Mouse (Mus musculus): ENCODE measurements at regions not wholly inside any gene's neighbourhood (a gene's known extent, or its start where the extent isn't known, plus 50 kb on each side); places are given as distances from the start of the nearest gene placed in this dataset.

DNA sequence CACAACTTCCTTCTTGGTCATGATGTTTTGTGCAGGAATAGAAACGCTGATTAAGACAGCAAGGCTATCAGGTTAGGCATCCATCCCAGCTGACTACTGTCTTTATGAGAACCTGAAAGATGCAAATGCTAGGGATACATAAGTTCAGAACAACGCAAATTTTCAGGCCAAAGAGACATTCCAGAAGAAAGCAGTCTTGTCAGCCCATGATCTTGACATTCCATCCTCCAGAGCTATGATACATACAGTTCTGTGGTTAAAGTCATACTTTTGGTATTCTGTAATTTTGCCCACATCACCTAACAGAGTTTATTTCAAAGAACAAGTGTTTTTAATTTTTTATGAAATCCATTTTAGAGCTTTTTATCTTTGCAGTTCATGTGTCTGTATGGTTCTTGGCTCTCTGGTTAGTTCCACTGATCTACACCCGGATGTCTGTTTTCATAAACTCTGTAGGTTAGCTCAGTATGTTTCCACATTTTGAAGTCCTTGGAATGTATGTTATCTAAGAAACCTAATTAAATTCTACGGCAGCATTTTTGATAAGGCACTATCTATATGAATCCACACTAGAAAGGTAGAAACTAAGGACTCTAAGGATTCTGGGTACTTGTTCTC is 88.5 kb upstream of the Kcna4 start:
- Histone ChIP-seq H3K4me1 (ENCODE audit: insufficient read depth, low read depth, low read length) (no peaks in the 10 kb centered on the region), H3K4me3 (ENCODE audit: low read depth, low read length) (no peak overlapping the region), H3K36me3 (replicated peaks) (no peaks in the 10 kb centered on the region), H3K27me3 (ENCODE audit: insufficient read depth, low read length) (no peaks in the 10 kb centered on the region; the same call in 1 of the 2 replicates), H3K9me3 (replicated peaks) (no peaks in the 10 kb centered on the region)
- TF ChIP-seq CTCF (IDR thresholded peaks at IDR 0.05; ENCODE audit: low read depth, low read length) (no peak), TAL1 (conservative IDR thresholded peaks at IDR 0.05; ENCODE audit: low read depth, low read length) (no peak), POLR2AphosphoS5 (IDR thresholded peaks at IDR 0.05; ENCODE audit: insufficient replicate concordance, low read depth, low read length) (no peak), GATA2 (IDR thresholded peaks at IDR 0.05; ENCODE audit: borderline replicate concordance, low read depth, low read length) (no peak), GATA1 (IDR thresholded peaks at IDR 0.05; ENCODE audit: borderline replicate concordance, low read length) (no peak)
- ATAC-seq (ENCODE audit: extremely low read depth, insufficient number of reproducible peaks, low FRiP score, poor library complexity, severe bottlenecking) (no peak), DNase-seq (ENCODE audit: low spot score) (no peak)

DNA sequence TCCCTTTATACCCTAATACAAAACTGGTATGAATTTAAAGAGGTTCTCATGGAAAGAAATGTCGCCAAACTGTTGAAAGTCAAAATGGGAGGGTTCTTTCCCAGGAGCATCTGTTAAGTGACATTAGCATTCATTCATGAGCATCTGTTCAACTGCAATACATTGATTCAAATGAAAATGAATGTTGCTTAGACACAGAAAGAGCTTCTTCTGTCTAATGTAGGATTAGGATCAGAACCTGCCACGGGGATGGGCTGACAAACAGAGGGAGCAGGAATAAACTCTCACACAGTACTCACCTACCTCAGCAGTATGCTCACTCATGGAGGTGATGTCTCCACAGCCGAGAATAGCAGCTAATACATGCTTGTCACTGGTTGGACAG is 88.0 kb upstream of the Kcna4 start:
- no peak overlapping the region for H3K4me3 ChIP-seq (ENCODE audit: low read depth, low read length)
- TF ChIP-seq GATA1 (IDR thresholded peaks at IDR 0.05; ENCODE audit: borderline replicate concordance, low read length) (no peak), CTCF (IDR thresholded peaks at IDR 0.05; ENCODE audit: low read depth, low read length) (no peak), TAL1 (conservative IDR thresholded peaks at IDR 0.05; ENCODE audit: low read depth, low read length) (no peak), GATA2 (IDR thresholded peaks at IDR 0.05; ENCODE audit: borderline replicate concordance, low read depth, low read length) (no peak), POLR2AphosphoS5 (IDR thresholded peaks at IDR 0.05; ENCODE audit: insufficient replicate concordance, low read depth, low read length) (no peak)
- ATAC-seq (ENCODE audit: extremely low read depth, insufficient number of reproducible peaks, low FRiP score, poor library complexity, severe bottlenecking) = no peak
- no peak for DNase-seq (ENCODE audit: low spot score)
- H3K4me1 ChIP-seq (ENCODE audit: insufficient read depth, low read depth, low read length) = no peaks in the 10 kb centered on the region
- no peaks in the 10 kb centered on the region for H3K36me3 ChIP-seq (replicated peaks)
- H3K27me3 ChIP-seq (ENCODE audit: insufficient read depth, low read length) = no peaks in the 10 kb centered on the region; the same call in 1 of the 2 replicates
- H3K9me3 ChIP-seq (replicated peaks) = no peaks in the 10 kb centered on the region

DNA sequence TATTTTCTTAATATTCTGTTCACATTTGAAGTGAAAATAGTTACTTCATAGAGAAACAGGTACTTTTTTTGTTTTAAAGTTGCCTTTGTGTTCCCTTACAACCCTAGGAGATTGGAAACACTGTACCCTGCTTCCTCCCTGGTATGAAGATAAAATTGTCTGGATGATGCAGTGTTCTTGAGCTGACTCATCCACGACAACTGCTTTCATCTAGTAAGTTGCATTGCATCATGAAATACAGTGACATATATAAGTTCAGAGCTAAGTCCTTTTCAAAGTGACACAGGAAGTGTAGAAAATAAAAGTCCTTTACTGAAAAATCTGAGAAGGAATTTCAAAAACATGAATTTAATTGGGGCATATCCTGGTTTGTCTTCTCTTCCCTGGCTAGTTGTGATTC is 68.9 kb upstream of the Kcna4 start:
- Histone ChIP-seq H3K27me3 (ENCODE audit: insufficient read depth, low read length) (no peaks in the 10 kb centered on the region), H3K36me3 (replicated peaks) (no peaks in the 10 kb centered on the region), H3K4me3 (ENCODE audit: low read depth, low read length) (no peak overlapping the region), H3K9me3 (replicated peaks) (no peaks in the 10 kb centered on the region), H3K4me1 (ENCODE audit: insufficient read depth, low read depth, low read length) (no peaks in the 10 kb centered on the region)
- TF ChIP-seq CTCF (IDR thresholded peaks at IDR 0.05; ENCODE audit: low read depth, low read length) (no peak), GATA2 (IDR thresholded peaks at IDR 0.05; ENCODE audit: borderline replicate concordance, low read depth, low read length) (no peak), POLR2AphosphoS5 (IDR thresholded peaks at IDR 0.05; ENCODE audit: insufficient replicate concordance, low read depth, low read length) (no peak), GATA1 (IDR thresholded peaks at IDR 0.05; ENCODE audit: borderline replicate concordance, low read length) (no peak)
- DNase-seq (ENCODE audit: low spot score) = no peak
- ATAC-seq (ENCODE audit: extremely low read depth, insufficient number of reproducible peaks, low FRiP score, poor library complexity, severe bottlenecking) = no peak

DNA sequence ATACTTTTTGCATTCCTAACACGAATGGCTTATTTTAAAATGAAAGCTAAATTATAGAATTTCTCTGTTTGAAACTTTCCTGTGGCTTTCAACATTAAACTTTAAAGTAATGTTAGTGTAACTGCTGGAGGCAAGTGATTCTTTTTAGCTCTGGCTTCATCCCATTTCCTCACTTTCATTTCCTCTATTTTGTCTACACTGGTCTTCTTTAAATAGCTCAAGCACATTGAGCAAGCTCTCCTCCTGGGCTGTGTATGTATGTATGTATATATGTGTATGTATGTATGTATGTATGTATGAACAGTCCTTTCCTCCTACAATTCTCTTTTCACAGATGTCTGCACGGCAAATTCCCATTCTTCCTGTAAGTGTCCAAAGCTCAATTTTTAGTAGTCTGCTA is 65.8 kb upstream of the Kcna4 start:
- no peak for ATAC-seq (ENCODE audit: extremely low read depth, insufficient number of reproducible peaks, low FRiP score, poor library complexity, severe bottlenecking)

DNA sequence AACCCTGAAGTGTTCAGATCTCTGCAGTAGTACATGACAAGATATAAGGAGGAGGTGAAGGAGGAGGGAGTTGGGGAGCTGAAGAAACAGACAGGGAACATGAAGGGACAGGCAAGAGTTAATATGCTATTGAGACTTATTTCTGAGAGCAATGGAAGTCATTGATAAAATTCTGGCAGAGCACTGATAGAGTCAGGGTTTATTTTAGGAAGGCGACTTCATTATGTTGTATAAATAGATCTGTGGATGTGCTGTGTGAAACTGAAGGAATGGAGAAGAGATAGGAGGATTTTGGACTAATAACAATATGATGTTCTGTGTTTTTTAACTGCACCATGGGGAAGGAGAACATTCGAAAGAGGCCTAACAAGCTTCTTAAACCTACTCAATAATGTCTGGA is 63.0 kb upstream of the Kcna4 start:
- H3K36me3 ChIP-seq (replicated peaks) = no peaks in the 10 kb centered on the region
- peaks cover 8% of the 10 kb centered on the region; the same call in 1 of the 2 replicates for H3K4me1 ChIP-seq (ENCODE audit: insufficient read depth, low read depth, low read length)
- DNase-seq (ENCODE audit: low spot score) (no peak), ATAC-seq (ENCODE audit: extremely low read depth, insufficient number of reproducible peaks, low FRiP score, poor library complexity, severe bottlenecking) (no peak)
- no peak for TF ChIP-seq TAL1 (conservative IDR thresholded peaks at IDR 0.05; ENCODE audit: low read depth, low read length)
- no peak for TF ChIP-seq CTCF (IDR thresholded peaks at IDR 0.05; ENCODE audit: low read depth, low read length)
- TF ChIP-seq POLR2AphosphoS5 (IDR thresholded peaks at IDR 0.05; ENCODE audit: insufficient replicate concordance, low read depth, low read length) = no peak
- TF ChIP-seq GATA1 (IDR thresholded peaks at IDR 0.05; ENCODE audit: borderline replicate concordance, low read length) = no peak
- no peak for TF ChIP-seq GATA2 (IDR thresholded peaks at IDR 0.05; ENCODE audit: borderline replicate concordance, low read depth, low read length)
- H3K4me3 ChIP-seq (ENCODE audit: low read depth, low read length) = no peak overlapping the region
- H3K27me3 ChIP-seq (ENCODE audit: insufficient read depth, low read length) = no peaks in the 10 kb centered on the region
- H3K9me3 ChIP-seq (replicated peaks) = no peaks in the 10 kb centered on the region

More for the DNA sequence above, 65.8 kb upstream of the Kcna4 start:
- DNase-seq (ENCODE audit: low spot score) = no peak
- H3K36me3 ChIP-seq (replicated peaks) = no peaks in the 10 kb centered on the region
- H3K27me3 ChIP-seq (ENCODE audit: insufficient read depth, low read length) = no peaks in the 10 kb centered on the region
- no peak overlapping the region for H3K4me3 ChIP-seq (ENCODE audit: low read depth, low read length)
- TF ChIP-seq GATA1 (IDR thresholded peaks at IDR 0.05; ENCODE audit: borderline replicate concordance, low read length) (no peak), POLR2AphosphoS5 (IDR thresholded peaks at IDR 0.05; ENCODE audit: insufficient replicate concordance, low read depth, low read length) (no peak), CTCF (IDR thresholded peaks at IDR 0.05; ENCODE audit: low read depth, low read length) (no peak), GATA2 (IDR thresholded peaks at IDR 0.05; ENCODE audit: borderline replicate concordance, low read depth, low read length) (no peak), TAL1 (conservative IDR thresholded peaks at IDR 0.05; ENCODE audit: low read depth, low read length) (no peak)
- no peaks in the 10 kb centered on the region for H3K9me3 ChIP-seq (replicated peaks)
- H3K4me1 ChIP-seq (ENCODE audit: insufficient read depth, low read depth, low read length) = no peaks in the 10 kb centered on the region

DNA sequence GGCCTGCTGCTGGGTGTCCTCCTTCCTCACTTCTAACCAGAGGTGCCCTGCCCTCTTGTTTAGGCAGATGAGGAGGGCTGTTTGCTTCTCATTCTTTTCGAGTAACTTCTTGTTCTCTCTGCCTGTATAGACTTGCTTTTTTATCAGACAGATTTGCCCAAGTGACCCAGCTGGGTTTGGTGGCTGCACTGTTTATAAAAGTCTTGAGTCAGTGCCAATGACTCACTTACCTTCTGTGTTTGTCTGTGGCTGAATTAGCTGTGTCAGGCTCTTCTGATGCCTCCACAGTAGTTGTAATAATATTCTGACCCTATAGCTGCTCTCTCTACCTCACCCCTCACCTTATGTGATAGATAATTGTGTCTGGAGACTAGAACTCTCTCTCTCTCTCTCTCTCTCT is 62.2 kb upstream of the Kcna4 start:
- H3K27me3 ChIP-seq (ENCODE audit: insufficient read depth, low read length) = no peaks in the 10 kb centered on the region
- ATAC-seq (ENCODE audit: extremely low read depth, insufficient number of reproducible peaks, low FRiP score, poor library complexity, severe bottlenecking) = no peak
- no peak for TF ChIP-seq TAL1 (conservative IDR thresholded peaks at IDR 0.05; ENCODE audit: low read depth, low read length)
- TF ChIP-seq GATA2 (IDR thresholded peaks at IDR 0.05; ENCODE audit: borderline replicate concordance, low read depth, low read length) = no peak
- no peak for TF ChIP-seq POLR2AphosphoS5 (IDR thresholded peaks at IDR 0.05; ENCODE audit: insufficient replicate concordance, low read depth, low read length)
- no peak for TF ChIP-seq CTCF (IDR thresholded peaks at IDR 0.05; ENCODE audit: low read depth, low read length)
- no peak for TF ChIP-seq GATA1 (IDR thresholded peaks at IDR 0.05; ENCODE audit: borderline replicate concordance, low read length)
- no peak for DNase-seq (ENCODE audit: low spot score)
- H3K36me3 ChIP-seq (replicated peaks) = no peaks in the 10 kb centered on the region
- peaks cover 8% of the 10 kb centered on the region; the same call in 1 of the 2 replicates for H3K4me1 ChIP-seq (ENCODE audit: insufficient read depth, low read depth, low read length)
- no peak overlapping the region for H3K4me3 ChIP-seq (ENCODE audit: low read depth, low read length)
- H3K9me3 ChIP-seq (replicated peaks) = no peaks in the 10 kb centered on the region
